Mouse (Mus musculus) heart, embryonic 13.5 days (tissue): ENCODE data around the gene Cenpf. TPM values are rescaled to one million over a fixed set of nuclear protein-coding genes. Genes with fewer than 3 reads are reported as not detected.

Source experiments
- ATAC-seq: fragments of 200-750 bp; cut with Nextera tagmentation; 2 replicates; pipeline ENCODE4 v1.8.0; 2017; ENCODE audit warnings: moderate TSS enrichment; ENCODE audit not compliant: insufficient number of reproducible peaks, low FRiP score, low TSS enrichment; ENCODE audit errors: extremely low read depth
- H3K27ac ChIP-seq: fragments of 300-500 bp; sonication (generic); replicated peaks from 2 replicates; pipeline ENCODE4 v1.5.1; 2015; ENCODE audit warnings: moderate library complexity, mild to moderate bottlenecking, inconsistent platforms
- H3K27me3 ChIP-seq: fragments of 300-500 bp; sonication (generic); replicated peaks from 2 replicates; pipeline ENCODE4 v1.6.1; 2015; ENCODE audit warnings: mild to moderate bottlenecking, inconsistent platforms
- H3K36me3 ChIP-seq: fragments of 300-500 bp; sonication (generic); 2 replicates; pipeline ENCODE4 v1.6.1; 2015; ENCODE audit warnings: mild to moderate bottlenecking, inconsistent platforms
- H3K4me1 ChIP-seq: fragments of 300-500 bp; sonication (generic); 2 replicates; pipeline ENCODE4 v1.6.1; 2015; ENCODE audit warnings: inconsistent platforms
- H3K4me2 ChIP-seq: fragments of 300-500 bp; sonication (generic); 2 replicates; pipeline ENCODE4 v1.6.1; 2015; ENCODE audit warnings: inconsistent platforms, mild to moderate bottlenecking, moderate library complexity
- H3K4me3 ChIP-seq: fragments of 300-500 bp; sonication (generic); 2 replicates; pipeline ENCODE4 v1.5.1; 2015; ENCODE audit warnings: moderate library complexity, mild to moderate bottlenecking, inconsistent platforms
- H3K9ac ChIP-seq: fragments of 300-500 bp; sonication (generic); 2 replicates; pipeline ENCODE4 v1.6.1; 2015; ENCODE audit warnings: inconsistent platforms, mild to moderate bottlenecking, moderate library complexity
- H3K9me3 ChIP-seq: fragments of 300-500 bp; sonication (generic); 2 replicates; pipeline ENCODE4 v1.6.1; 2016; ENCODE audit warnings: inconsistent platforms
- WGBS: fragments of 180-500 bp; shearing (Covaris S2); methylation state at CpG from one replicate; pipeline ENCODE4 v1.1.7; 2015; ENCODE audit warnings: mixed read lengths; 5-methylcytosine and 5-hydroxymethylcytosine counted together
- polyA plus RNA-seq: library from polyadenylated mRNA; unstranded; fragments of >200 nt; fragmentation: Nextera tagmentation; extraction: Ambion mirVana; gene quantifications from 2 replicates; pipeline ENCODE4 v1.2.1, GENCODE M21; 2015

Gene Cenpf
- polyA plus RNA-seq, 1 experiment from 2014 or later = 59.5 TPM

GRCm38 (mm10) chr1:189664061-189664872, 23.6 kb downstream of the Cenpf start:
- Histone ChIP-seq H3K9me3 (no peaks in the 10 kb centered on the region), H3K9ac (no peak overlapping the region), H3K36me3 (peaks cover 75% of the 10 kb centered on the region), H3K27me3 (no peaks in the 10 kb centered on the region), H3K4me1 (no peaks in the 10 kb centered on the region), H3K4me2 (no peak overlapping the region), H3K4me3 (no peak overlapping the region), H3K27ac (no peak overlapping the region)
- 87% methylated on average over 10 of the region's 10 CpGs for WGBS
- ATAC-seq = no peak

GRCm38 (mm10) chr1:189663437-189663836, 24.4 kb downstream of the Cenpf start:
- ATAC-seq = no peak
- no peaks in the 10 kb centered on the region for H3K9me3 ChIP-seq
- H3K9ac ChIP-seq = no peak overlapping the region
- H3K36me3 ChIP-seq = peaks cover 75% of the 10 kb centered on the region
- H3K4me3 ChIP-seq = no peak overlapping the region
- WGBS = 85% methylated on average over 1 of the region's 1 CpGs
- H3K4me2 ChIP-seq = no peak overlapping the region
- no peaks in the 10 kb centered on the region for H3K27me3 ChIP-seq
- no peak overlapping the region for H3K27ac ChIP-seq
- no peaks in the 10 kb centered on the region for H3K4me1 ChIP-seq

GRCm38 (mm10) chr1:189661856-189662255, 26.0 kb downstream of the Cenpf start:
- H3K9me3 ChIP-seq = no peaks in the 10 kb centered on the region
- H3K4me2 ChIP-seq = no peak overlapping the region
- H3K9ac ChIP-seq = no peak overlapping the region
- ATAC-seq = no peak
- no peaks in the 10 kb centered on the region for H3K4me1 ChIP-seq
- H3K4me3 ChIP-seq = no peak overlapping the region
- no peaks in the 10 kb centered on the region for H3K27me3 ChIP-seq
- H3K27ac ChIP-seq = no peak overlapping the region
- H3K36me3 ChIP-seq = peaks cover 76% of the 10 kb centered on the region

- Histone ChIP-seq H3K27me3 (no peaks in the 10 kb centered on the region), H3K9ac (no peak overlapping the region), H3K36me3 (peaks cover 80% of the 10 kb centered on the region), H3K4me2 (no peak overlapping the region), H3K4me1 (no peaks in the 10 kb centered on the region), H3K4me3 (no peak overlapping the region), H3K27ac (no peak overlapping the region), H3K9me3 (no peaks in the 10 kb centered on the region)
- 76% methylated on average over 8 of the region's 8 CpGs for WGBS
- ATAC-seq = no peak
Observed at GRCm38 (mm10) chr1:189657406-189657805, 30.5 kb downstream of the Cenpf start.

- no peaks in the 10 kb centered on the region for H3K27me3 ChIP-seq
- H3K27ac ChIP-seq = no peak overlapping the region
- no peaks in the 10 kb centered on the region for H3K4me1 ChIP-seq
- H3K9me3 ChIP-seq = no peaks in the 10 kb centered on the region
- no peak for ATAC-seq
- no peak overlapping the region for H3K4me3 ChIP-seq
- H3K9ac ChIP-seq = no peak overlapping the region
- 86% methylated on average over 3 of the region's 3 CpGs for WGBS
- peaks cover 86% of the 10 kb centered on the region for H3K36me3 ChIP-seq
- H3K4me2 ChIP-seq = no peak overlapping the region
Observed at GRCm38 (mm10) chr1:189653746-189654145, 34.1 kb downstream of the Cenpf start.

- no peaks in the 10 kb centered on the region for H3K4me1 ChIP-seq
- no peak overlapping the region for H3K27ac ChIP-seq
- H3K4me3 ChIP-seq = no peak overlapping the region
- no peak overlapping the region for H3K9ac ChIP-seq
- ATAC-seq = no peak
- no peaks in the 10 kb centered on the region for H3K27me3 ChIP-seq
- peaks cover 91% of the 10 kb centered on the region for H3K36me3 ChIP-seq
- 87% methylated on average over 6 of the region's 6 CpGs for WGBS
- H3K4me2 ChIP-seq = no peak overlapping the region
- no peaks in the 10 kb centered on the region for H3K9me3 ChIP-seq
Observed at GRCm38 (mm10) chr1:189646597-189646996, 41.3 kb downstream of the Cenpf start.

- Histone ChIP-seq H3K36me3 (peaks cover 91% of the 10 kb centered on the region), H3K27me3 (no peaks in the 10 kb centered on the region), H3K27ac (no peak overlapping the region), H3K9ac (no peak overlapping the region), H3K4me2 (no peak overlapping the region), H3K9me3 (no peaks in the 10 kb centered on the region), H3K4me1 (no peaks in the 10 kb centered on the region), H3K4me3 (no peak overlapping the region)
- ATAC-seq = no peak
- 80% methylated on average over 2 of the region's 2 CpGs for WGBS
Observed at GRCm38 (mm10) chr1:189645371-189645770, 42.5 kb downstream of the Cenpf start.

GRCm38 (mm10) chr1:189644700-189645345, 43.1 kb downstream of the Cenpf start:
- WGBS = 81% methylated on average over 3 of the region's 3 CpGs
- peaks cover 92% of the 10 kb centered on the region for H3K36me3 ChIP-seq
- no peak overlapping the region; the same call in 1 of the 2 replicates for H3K27ac ChIP-seq
- no peaks in the 10 kb centered on the region for H3K4me1 ChIP-seq
- H3K9me3 ChIP-seq = no peaks in the 10 kb centered on the region
- H3K9ac ChIP-seq = no peak overlapping the region
- no peak overlapping the region for H3K4me3 ChIP-seq
- no peak for ATAC-seq
- no peak overlapping the region for H3K4me2 ChIP-seq
- H3K27me3 ChIP-seq = no peaks in the 10 kb centered on the region

- no peak overlapping the region for H3K9ac ChIP-seq
- no peaks in the 10 kb centered on the region for H3K27me3 ChIP-seq
- H3K9me3 ChIP-seq = no peaks in the 10 kb centered on the region
- peaks cover 51% of the 10 kb centered on the region for H3K36me3 ChIP-seq
- no peaks in the 10 kb centered on the region for H3K4me1 ChIP-seq
- 82% methylated on average over 6 of the region's 6 CpGs for WGBS
- no peak overlapping the region for H3K27ac ChIP-seq
- no peak overlapping the region for H3K4me2 ChIP-seq
- ATAC-seq = no peak
- H3K4me3 ChIP-seq = no peak overlapping the region
Observed at GRCm38 (mm10) chr1:189639581-189639980, 48.3 kb downstream of the Cenpf start.

GRCm38 (mm10) chr1:189633791-189634190, 54.1 kb downstream of the Cenpf start:
- WGBS = 65% methylated on average over 5 of the region's 5 CpGs
- H3K27ac ChIP-seq = no peak overlapping the region
- no peaks in the 10 kb centered on the region for H3K27me3 ChIP-seq
- ATAC-seq = no peak
- no peaks in the 10 kb centered on the region for H3K9me3 ChIP-seq
- H3K4me1 ChIP-seq = no peaks in the 10 kb centered on the region
- peaks cover 4% of the 10 kb centered on the region; the same call in 1 of the 2 replicates for H3K36me3 ChIP-seq
- H3K4me2 ChIP-seq = no peak overlapping the region
- H3K4me3 ChIP-seq = no peak overlapping the region
- H3K9ac ChIP-seq = no peak overlapping the region

GRCm38 (mm10) chr1:189631906-189632675, 55.8 kb downstream of the Cenpf start:
- Histone ChIP-seq H3K4me2 (no peak overlapping the region), H3K27me3 (no peaks in the 10 kb centered on the region), H3K36me3 (no peaks in the 10 kb centered on the region), H3K4me3 (no peak overlapping the region), H3K4me1 (no peaks in the 10 kb centered on the region), H3K9ac (no peak overlapping the region), H3K9me3 (no peaks in the 10 kb centered on the region), H3K27ac (no peak overlapping the region)
- 79% methylated on average over 13 of the region's 13 CpGs for WGBS
- ATAC-seq = no peak
